Mouse (Mus musculus) heart, postnatal 0 days (tissue): ENCODE measurements around the gene Ostf1.

Experiments used
- CTCF ChIP-seq: IDR thresholded peaks from 2 replicates; pipeline ENCODE4 v1.5.1; 2016; ENCODE audit warnings: antibody characterized with exemption, control low read depth, low read depth
- EP300 ChIP-seq: IDR thresholded peaks from 2 replicates; pipeline ENCODE4 v1.6.1; 2016; ENCODE audit warnings: antibody characterized with exemption, low read depth

DNA sequence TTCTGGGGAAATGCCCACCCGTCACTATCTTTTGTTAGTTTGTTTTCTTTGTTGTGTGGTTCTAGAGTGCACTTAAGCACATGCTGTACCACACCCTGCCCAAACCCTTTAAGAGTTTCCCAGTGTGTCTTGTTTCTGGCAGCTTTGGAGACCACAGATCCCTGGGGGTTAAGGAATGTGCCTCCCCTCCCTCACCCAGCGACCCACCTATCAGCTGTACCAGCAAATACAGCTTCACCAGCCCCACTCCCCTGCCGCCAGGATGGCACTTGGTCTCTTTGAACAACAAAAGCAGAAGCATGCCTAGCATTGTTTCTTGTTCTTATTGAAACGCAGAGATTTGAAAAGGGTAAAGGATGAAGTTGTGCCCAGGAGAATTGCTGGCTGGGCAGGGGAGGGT lies 41.5 kb upstream of the Ostf1 start:
- TF ChIP-seq CTCF (no peak), EP300 (no peak)
